18 mouse cellular contexts compared by ENCODE assay signal in the genomic region with DNA sequence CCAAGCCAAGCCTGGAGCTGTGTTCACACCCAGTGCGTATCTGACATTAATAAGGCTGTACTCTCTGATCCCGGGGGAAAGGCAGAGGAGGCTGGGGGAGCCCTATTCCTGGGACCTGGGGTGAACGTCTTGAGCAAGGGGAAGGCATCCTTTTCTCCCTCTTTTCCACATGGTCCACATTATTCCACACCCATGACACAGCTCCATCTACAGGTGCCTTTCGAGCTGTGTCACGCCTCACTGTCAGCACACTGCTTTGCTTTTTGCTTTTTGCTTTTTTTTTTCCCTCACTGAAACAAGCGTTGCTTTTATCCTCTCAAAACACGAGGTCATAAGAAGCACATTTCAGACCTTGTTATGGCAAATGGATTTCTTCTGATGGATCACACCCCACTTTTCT. TPM values are rescaled to one million over a fixed set of nuclear protein-coding genes. Genes with fewer than 3 reads are reported as not detected.
DNase-seq lines count a peak whose midpoint lies in the region; ATAC-seq and TF ChIP-seq lines count a peak whose summit lies in the region.
"Had no signal": no experiment of that assay in that cellular context is flagged by ENCODE, and none has a peak within 500 bp of the region (broad histone marks: within the 10 kb centered on the region; RNA-seq: fewer than 3 reads in every experiment).

No protein-coding gene starts in this region.

- no peaks in the 10 kb centered on the region for H3K4me1 ChIP-seq in liver, embryonic 14.5 days (replicated peaks; ENCODE audit: control insufficient read depth in 2 of 2, insufficient read depth in 2 of 2, low read length in 1 of 2)
- H3K4me1 ChIP-seq in MEL (ENCODE audit: control insufficient read depth in 1 of 2, insufficient read depth in 2 of 2, low read length in 2 of 2) = peaks cover 0 to 3% of the 10 kb centered on the region in 2 experiments; a peak in 3 of 4 replicates

- ATAC-seq in liver, embryonic 14.5 days (ENCODE audit: insufficient read depth) = no peak
- ATAC-seq: activated CD4-positive, CD25-positive, alpha-beta regulatory T cell, adult 4 months; CD4-positive, CD25-positive, alpha-beta regulatory T cell, adult 4 months had no signal

- no peak overlapping the region for H3K4me2 ChIP-seq in liver, embryonic 14.5 days (ENCODE audit: low read depth)
- H3K4me2 ChIP-seq: embryonic facial prominence, embryonic 15.5 days; hindbrain, embryonic 12.5 days; liver, embryonic 13.5 days had no signal

- no peaks in the 10 kb centered on the region for H3K79me2 ChIP-seq in MEL (ENCODE audit: control insufficient read depth, insufficient read depth, low read length, poor library complexity)

- no peak overlapping the region for H3K4me3 ChIP-seq in gastrocnemius, adult 2 months
- no peak overlapping the region for H3K4me3 ChIP-seq in liver, embryonic 14.5 days (ENCODE audit: insufficient read depth in 1 of 2, low read depth in 2 of 2, low read length in 2 of 2)
- no peak overlapping the region for H3K4me3 ChIP-seq in MEL (ENCODE audit: control insufficient read depth in 1 of 2, insufficient read depth in 1 of 2, low read depth in 2 of 2, low read length in 2 of 2)
- H3K4me3 ChIP-seq: embryonic facial prominence, embryonic 15.5 days; hindbrain, embryonic 12.5 days; limb, embryonic 10.5 days; liver, embryonic 13.5 days had no signal

- peak; percentile 5; the same call in 1 of the 2 replicates for TF ChIP-seq CTCF in gastrocnemius, adult 2 months (IDR thresholded peaks at IDR 0.05)
- 0 out of 2 replicates have a peak, but pooled peaks have one; percentile 28 for TF ChIP-seq CTCF in liver, embryonic 14.5 days (IDR thresholded peaks at IDR 0.05; ENCODE audit: low read depth)
- TF ChIP-seq CTCF in MEL (IDR thresholded peaks at IDR 0.05 in 2 of 3, conservative IDR thresholded peaks at IDR 0.05 in 1 of 3; ENCODE audit: control insufficient read depth in 1 of 3, insufficient read depth in 1 of 3, low read depth in 2 of 3, low read length in 3 of 3, poor library complexity in 1 of 3, severe bottlenecking in 1 of 3) = peak in 2 of 3 experiments; percentile 16 to 27; a peak in 3 of 6 replicates

- H3K27ac ChIP-seq in gastrocnemius, adult 2 months = no peak overlapping the region
- no peak overlapping the region for H3K27ac ChIP-seq in liver, embryonic 14.5 days
- H3K27ac ChIP-seq in MEL (ENCODE audit: control insufficient read depth, low read depth, low read length) = no peak overlapping the region
- H3K27ac ChIP-seq: embryonic facial prominence, embryonic 15.5 days; hindbrain, embryonic 12.5 days; limb, embryonic 10.5 days; liver, embryonic 13.5 days; macrophage had no signal

- no peak for TF ChIP-seq EP300 in liver, embryonic 14.5 days (IDR thresholded peaks at IDR 0.05; ENCODE audit: low read depth)
- TF ChIP-seq EP300 in MEL (IDR thresholded peaks at IDR 0.05; ENCODE audit: low read depth in 1 of 2, low read length in 2 of 2) = no peak

- 45% methylated on average over 7 of the region's 7 CpGs for WGBS in liver, embryonic 14.5 days (ENCODE audit: insufficient replicate concordance)

- DNase-seq in gastrocnemius, adult 2 months = no peak
- DNase-seq in gastrocnemius, postnatal 4 days (ENCODE audit: low spot score in 2 of 2) = no peak
- DNase-seq in liver, embryonic 14.5 days (ENCODE audit: low read depth in 3 of 3, low spot score in 3 of 3) = no peak
- no peak for DNase-seq in liver
- DNase-seq in MEL (ENCODE audit: low read depth, low spot score) = no peak
- peak; percentile 11 for DNase-seq in NIH3T3 (ENCODE audit: low read depth)
- no peak for DNase-seq in thymus, postnatal 0 days (ENCODE audit: low spot score)
- DNase-seq: adrenal gland, postnatal 36 days; kidney, adult 18-20 months; kidney, postnatal 36 days; liver, embryonic 13.5 days; thymus, postnatal 25 days had no signal

- no peaks in the 10 kb centered on the region for H3K27me3 ChIP-seq in liver, embryonic 14.5 days (ENCODE audit: control insufficient read depth, insufficient read depth, low read length)
- no peaks in the 10 kb centered on the region for H3K27me3 ChIP-seq in MEL (ENCODE audit: control insufficient read depth in 1 of 2, insufficient read depth in 2 of 2, low read length in 2 of 2)
- H3K27me3 ChIP-seq: embryonic facial prominence, embryonic 15.5 days; hindbrain, embryonic 12.5 days; liver, embryonic 13.5 days had no signal

- H3K9ac ChIP-seq in liver, embryonic 14.5 days (replicated peaks) = no peak overlapping the region
- H3K9ac ChIP-seq in MEL (ENCODE audit: control insufficient read depth, low read depth, low read length, poor library complexity, severe bottlenecking) = no peak overlapping the region
- H3K9ac ChIP-seq: embryonic facial prominence, embryonic 15.5 days; hindbrain, embryonic 12.5 days; liver, embryonic 13.5 days had no signal

- no peaks in the 10 kb centered on the region for H3K9me3 ChIP-seq in liver, embryonic 14.5 days (ENCODE audit: control insufficient read depth, low read length)
- H3K9me3 ChIP-seq in MEL (replicated peaks; ENCODE audit: insufficient read depth, low read length) = no peaks in the 10 kb centered on the region
- H3K9me3 ChIP-seq: embryonic facial prominence, embryonic 15.5 days; hindbrain, embryonic 12.5 days; limb, embryonic 10.5 days; liver, embryonic 13.5 days had no signal

- intact Hi-C loops in gastrocnemius, adult 2 months (cut with DNase I) = no loop called here

- no peak for TF ChIP-seq POLR2A in MEL (IDR thresholded peaks at IDR 0.05; ENCODE audit: control insufficient read depth in 1 of 2, insufficient read depth in 1 of 2, low read depth in 1 of 2, low read length in 2 of 2, poor library complexity in 1 of 2)

- no peaks in the 10 kb centered on the region for H3K36me3 ChIP-seq in liver, embryonic 14.5 days (replicated peaks; ENCODE audit: control insufficient read depth, insufficient read depth, low read depth)
- H3K36me3 ChIP-seq in MEL (ENCODE audit: control insufficient read depth in 1 of 2, insufficient read depth in 2 of 2, low read length in 2 of 2) = no peaks in the 10 kb centered on the region; a peak in 1 of 4 replicates
- H3K36me3 ChIP-seq: embryonic facial prominence, embryonic 15.5 days; hindbrain, embryonic 12.5 days; limb, embryonic 10.5 days; liver, embryonic 13.5 days had no signal

- TF ChIP-seq RAD21 in MEL (IDR thresholded peaks at IDR 0.05; ENCODE audit: low read depth, low read length) = no peak; the same call in 1 of the 2 replicates

TF ChIP-seq in MEL, 35 proteins besides CTCF, POLR2A, EP300 and RAD21:
- TF ChIP-seq MYC (IDR thresholded peaks at IDR 0.05; ENCODE audit: low read depth, low read length) (no peak), MAFK (IDR thresholded peaks at IDR 0.05; ENCODE audit: borderline replicate concordance, low read depth, low read length) (no peak)

RNA-seq across cellular contexts. Expression of a gene that starts 11.5 kb away (rescaled TPM):
- 1 to 10 TPM; 6.4 to 7.1 TPM for total RNA-seq in gastrocnemius, adult 2 months (2021)
- total RNA-seq in gastrocnemius, postnatal 4 days (2021) = 10 to 100 TPM; 14.5 to 15.5 TPM
- polyA plus RNA-seq in liver, embryonic 14.5 days (2012; rRNA removed) = 1.0 and 1.6 TPM in 2 replicates
- 4.2 and 6.0 TPM in 2 replicates for polyA plus RNA-seq in liver, embryonic 14.5 days (2014; fragmentation: Nextera tagmentation; extraction: Ambion mirVana)
- total RNA-seq in MEL (2012; rRNA removed) = 15.0 and 16.7 TPM in 2 replicates
- polyA plus RNA-seq in MEL (2012; ENCODE audit: insufficient read depth in 1 of 2, insufficient read length in 2 of 2, low read depth in 1 of 2, low replicate concordance in 2 of 2, missing spikeins in 1 of 2) = 10 to 100 TPM; 19.9 to 23.9 TPM
- 25.6 and 32.7 TPM in 2 replicates for polyA plus RNA-seq in thymus, postnatal 0 days (2015; fragmentation: Nextera tagmentation; extraction: Ambion mirVana)
